Mouse (Mus musculus) heart, postnatal 0 days (tissue): ENCODE measurements around the gene Emx2.

Experiments
- CTCF ChIP-seq: IDR thresholded peaks from 2 replicates; pipeline ENCODE4 v1.5.1; 2016; ENCODE audit warnings: antibody characterized with exemption, control low read depth, low read depth
- EP300 ChIP-seq: IDR thresholded peaks from 2 replicates; pipeline ENCODE4 v1.6.1; 2016; ENCODE audit warnings: antibody characterized with exemption, low read depth

- no peak for TF ChIP-seq CTCF
- no peak for TF ChIP-seq EP300
Measured at GRCm38 (mm10) chr19:59472844-59473243, 14.7 kb downstream of the Emx2 start.
